Mouse (Mus musculus) ovary, adult 18-20 months (tissue): ENCODE results near the gene Nexn.
A peak's percentile ranks its signal among the peaks of the same experiment; 100 is the strongest.

Experiments used
- DNase-seq: peaks from one replicate; pipeline ENCODE4 v3.0.0; 2022; ENCODE audit warnings: low spot score, mixed read lengths

Gene Nexn

DNA sequence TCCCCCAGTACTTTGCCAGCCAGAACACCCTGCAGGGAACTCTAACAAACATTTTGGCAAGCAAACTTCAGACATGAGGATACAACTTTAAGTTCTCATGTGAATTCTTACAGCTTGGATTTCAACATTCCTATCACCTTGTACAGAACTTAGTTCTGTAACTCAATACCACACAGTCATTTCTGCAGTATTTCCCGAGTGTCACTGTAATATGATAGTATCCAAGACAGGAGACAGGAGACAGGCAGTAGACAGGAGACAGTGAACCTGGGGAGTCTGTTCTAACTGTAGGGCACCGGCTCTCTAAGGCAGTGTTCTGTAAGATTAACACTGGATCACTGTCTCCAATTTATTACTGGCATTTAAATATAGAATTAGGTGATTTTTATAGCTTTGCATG lies 12.3 kb upstream of the Nexn start:
- no peak for DNase-seq

DNA sequence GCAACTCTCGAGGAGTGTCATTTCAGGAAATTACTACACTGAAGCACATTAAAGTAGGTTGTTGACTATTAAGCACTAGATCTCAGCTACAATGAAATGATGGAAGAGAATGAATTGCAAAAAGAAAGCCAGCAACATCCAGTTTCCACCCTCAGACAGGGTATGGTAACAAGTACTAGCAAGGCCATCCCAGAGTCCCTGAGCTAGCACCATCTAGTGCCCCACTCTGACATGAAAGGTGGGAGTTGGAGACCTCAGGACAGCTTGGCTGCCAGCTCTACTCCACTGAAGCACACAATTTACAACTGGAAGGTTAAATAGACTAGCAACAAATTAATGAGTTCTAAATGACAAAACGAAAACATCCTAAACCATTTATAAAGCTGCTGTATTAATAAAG lies 11.8 kb upstream of the Nexn start:
- DNase-seq, result no peak

DNA sequence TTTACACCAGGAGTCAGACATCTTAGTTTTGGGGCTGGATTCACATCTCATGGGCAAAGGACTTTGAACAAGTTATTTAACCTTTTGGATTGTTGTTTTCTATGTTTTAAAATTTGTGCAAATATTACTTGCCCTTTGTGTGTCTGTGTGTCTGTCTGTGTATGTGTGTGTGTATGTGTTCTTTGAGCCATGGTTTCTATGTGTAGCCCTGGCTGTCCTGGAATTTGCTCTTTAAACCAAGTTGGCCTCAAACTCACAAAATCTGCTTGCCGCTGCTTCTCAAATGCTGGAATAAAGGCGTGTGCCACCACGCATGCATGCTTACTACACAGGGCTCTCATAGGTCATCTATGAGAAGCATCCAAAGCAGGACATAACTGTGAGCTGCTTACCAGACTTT lies 10.8 kb upstream of the Nexn start:
- no peak for DNase-seq

DNA sequence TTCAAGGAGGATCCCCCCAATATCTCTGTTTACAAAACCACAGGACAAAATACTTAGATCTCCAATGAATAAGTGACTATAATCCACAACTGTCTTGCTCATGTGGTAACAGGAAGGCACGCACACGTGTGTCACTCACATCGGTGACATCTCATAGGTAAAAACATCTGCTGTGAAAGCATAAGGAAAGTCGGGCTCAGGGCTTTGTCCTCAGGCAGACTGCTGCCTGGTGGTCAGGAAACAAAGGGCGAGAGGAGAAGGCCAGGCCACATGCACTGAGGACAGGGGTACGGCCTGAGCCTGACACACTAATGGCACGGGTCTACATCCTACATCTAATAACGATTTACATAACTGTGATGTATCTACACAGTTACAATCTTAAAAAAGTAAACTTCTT lies 8.9 kb upstream of the Nexn start:
- DNase-seq, result no peak

DNA sequence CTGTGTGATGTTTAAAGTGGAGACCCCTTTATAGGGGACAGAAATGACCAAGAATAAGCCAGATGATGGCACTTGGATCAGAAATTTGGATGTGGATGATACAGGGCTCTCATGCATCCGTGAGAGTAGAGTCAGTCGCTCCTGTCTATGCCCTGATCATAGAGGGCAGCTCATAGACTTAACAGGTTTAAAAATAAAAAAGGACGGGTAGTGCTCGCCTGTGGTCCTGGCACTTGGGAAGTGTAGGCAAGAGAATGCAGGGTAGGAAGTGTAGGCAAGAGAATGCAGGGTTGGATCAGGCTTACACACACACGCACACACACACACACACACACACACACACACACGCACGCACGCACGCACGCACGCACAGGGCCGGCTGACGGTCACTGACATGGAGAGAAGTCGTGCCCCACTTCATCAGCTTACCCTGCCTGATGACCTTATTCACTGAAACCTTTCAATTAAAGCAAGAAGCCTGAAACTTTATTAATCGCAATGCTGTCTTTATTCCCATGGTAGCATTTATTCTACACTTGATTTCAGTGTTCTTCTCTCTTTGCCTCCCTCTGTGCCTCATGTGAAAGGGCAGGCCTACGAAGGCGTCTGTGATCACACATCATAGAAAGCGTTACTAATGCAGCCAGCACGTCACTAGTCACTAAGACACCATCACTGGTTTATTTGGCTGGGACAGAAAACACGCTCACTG lies 7.0 kb upstream of the Nexn start:
- DNase-seq, result no peak

DNA sequence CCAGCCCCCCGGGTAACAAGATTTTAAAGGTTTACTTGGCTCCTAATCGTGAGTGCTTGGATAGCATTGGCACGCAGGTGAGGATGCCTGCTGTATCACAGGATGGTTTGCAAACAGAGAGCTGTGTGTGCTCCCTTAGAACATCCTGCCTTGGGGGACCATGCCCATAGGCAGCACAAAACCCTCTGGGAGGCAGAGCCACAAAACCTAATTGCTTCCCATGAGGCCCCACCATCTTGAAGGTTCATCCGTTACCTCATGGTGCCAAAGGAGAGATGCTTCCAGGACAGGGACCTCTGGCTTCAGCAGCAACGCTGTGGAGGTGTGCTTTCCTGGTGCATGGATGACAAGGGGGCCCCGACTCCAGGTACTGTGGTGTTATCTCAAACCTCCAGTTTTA lies 5.7 kb upstream of the Nexn start:
- DNase-seq, result no peak

DNA sequence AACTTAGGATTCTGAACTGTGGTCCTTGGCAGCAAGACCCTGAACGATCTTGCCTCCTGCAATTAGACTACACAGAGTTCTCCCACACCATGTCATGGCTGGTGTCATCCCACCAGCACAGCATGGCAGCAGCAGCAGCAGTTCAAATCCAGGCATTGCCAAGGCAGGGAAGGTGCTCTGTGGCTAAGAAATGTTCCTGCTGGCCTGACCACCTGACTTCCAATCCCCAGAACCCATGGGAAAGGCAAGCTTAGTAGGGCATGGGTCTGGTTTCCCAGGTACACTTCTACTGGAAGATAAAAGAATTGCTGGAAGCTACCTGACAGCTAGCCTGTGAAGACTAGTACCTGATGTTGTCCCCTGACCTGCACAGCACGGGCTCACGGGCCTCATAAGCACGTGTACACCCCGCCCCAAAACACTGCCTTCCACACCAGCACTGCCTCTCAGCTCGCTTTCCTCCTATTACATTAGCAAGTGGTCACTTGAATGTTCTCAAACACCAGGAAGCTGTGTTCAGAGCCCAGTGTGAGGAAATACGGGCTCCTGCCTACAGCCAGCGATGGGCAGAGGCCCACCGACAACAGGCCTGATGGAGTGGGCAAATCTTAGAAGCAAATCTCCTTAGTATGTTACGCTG lies 5.0 kb upstream of the Nexn start:
- no peak for DNase-seq

DNA sequence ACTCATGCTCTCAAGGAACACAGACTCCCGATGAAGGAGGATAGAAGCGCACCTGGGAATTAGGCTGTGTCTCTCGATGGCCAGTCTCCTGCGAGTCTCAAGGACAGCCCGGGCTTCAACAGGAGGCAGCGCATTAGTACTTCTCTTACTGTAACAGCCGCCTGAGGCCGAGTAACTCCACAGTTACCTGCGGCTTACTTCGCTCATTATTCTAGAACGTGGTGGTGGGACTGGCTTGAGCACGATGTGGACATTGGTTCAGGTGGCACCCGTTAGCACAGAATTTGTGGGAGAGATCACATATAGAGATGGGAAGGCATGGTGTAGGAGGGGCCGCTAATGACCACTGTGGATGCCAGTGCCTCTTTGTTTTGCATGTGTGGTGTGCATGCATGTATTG lies 1.9 kb upstream of the Nexn start:
- no peak for DNase-seq

DNA sequence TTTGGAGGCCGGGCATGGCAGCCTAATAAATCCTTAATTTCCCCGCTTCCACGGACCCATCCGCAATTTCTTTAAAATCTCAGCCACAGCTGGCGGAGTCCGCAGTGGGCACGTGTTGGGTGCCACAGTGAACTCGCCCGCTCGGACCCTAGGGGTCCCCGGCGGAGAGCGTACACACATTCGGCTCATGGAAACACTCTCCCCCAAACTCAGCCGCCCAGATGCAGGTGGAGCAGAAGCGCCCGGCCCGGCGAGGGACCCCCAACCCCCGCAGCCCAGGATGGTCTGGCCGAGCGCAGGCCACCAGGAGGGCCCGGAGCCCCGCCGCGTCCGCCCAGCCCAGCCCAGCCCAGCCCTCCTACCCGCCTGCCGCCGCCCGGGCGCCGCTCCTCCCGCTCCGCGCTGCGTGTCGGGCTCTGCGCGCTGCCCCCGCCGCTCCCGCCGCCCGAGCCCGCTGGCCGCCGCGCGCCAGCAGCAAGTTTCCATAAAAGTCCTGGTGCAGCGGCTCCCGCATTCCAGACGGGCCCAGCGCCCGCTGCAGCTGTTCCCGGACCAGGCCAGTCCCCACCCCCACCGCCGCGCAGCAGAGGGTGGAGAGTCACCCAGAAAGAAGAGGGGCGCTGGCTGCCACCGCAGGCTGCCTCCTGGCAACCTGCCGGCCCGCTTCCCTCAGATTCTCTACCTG lies 657 bp downstream of the Nexn start:
- DNase-seq, result peak; percentile 59

DNA sequence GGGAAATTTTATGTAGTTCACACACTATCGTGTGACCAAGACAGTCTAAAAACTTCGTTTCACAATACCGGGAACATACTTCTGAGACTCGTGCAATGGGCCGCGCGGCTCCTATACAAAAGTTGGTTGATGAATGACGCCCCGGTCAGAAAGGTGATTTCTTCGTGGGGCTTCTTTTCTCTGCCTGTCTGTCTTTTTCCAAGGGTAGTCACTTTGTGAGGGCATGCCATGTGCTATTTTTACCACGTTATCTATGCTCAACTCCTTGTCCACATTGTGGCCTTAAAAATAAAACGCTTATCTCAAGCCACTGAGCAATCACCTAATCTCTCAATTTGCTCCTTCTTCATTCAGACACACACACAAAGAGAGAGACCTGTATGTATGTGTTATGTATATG lies 1.3 kb downstream of the Nexn start:
- DNase-seq, result no peak

DNA sequence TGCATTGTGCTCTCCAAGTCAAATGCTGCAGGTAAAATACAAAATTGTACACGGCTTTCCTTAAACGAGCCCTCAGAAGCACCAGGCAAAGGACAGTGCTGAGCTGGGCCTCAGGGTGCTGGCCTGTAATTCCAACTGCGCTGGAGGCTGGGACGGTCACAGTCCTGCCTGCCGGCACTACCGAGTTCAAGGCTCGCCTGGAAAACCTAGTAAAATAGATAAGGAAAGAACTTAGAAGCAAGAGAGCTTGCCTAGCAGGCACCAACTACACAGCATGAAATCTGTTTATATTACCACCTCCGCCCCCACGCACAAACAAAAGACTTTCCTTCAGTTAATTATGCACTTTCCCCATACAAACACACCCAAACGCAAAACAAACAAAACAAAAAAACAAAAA lies 1.8 kb downstream of the Nexn start:
- no peak for DNase-seq

DNA sequence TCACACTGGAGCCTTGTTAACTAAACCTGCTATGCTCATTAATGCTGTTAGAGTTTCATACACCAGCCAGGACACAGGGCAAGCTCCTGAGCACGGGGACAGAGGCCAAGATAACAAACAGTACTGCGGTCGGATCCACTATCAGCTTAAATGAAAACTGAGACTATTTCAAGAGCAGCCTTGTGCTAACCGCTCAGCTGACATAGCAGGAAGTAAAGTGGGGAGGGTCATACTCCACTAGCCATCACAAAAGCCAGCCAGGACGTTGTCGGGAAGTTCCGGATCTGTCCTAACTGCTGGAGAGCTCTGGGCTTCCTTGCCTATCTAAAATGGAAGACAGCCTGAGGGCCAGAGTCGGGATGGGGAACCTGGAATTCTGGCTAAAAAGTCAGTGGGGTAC lies 4.2 kb downstream of the Nexn start:
- no peak for DNase-seq

DNA sequence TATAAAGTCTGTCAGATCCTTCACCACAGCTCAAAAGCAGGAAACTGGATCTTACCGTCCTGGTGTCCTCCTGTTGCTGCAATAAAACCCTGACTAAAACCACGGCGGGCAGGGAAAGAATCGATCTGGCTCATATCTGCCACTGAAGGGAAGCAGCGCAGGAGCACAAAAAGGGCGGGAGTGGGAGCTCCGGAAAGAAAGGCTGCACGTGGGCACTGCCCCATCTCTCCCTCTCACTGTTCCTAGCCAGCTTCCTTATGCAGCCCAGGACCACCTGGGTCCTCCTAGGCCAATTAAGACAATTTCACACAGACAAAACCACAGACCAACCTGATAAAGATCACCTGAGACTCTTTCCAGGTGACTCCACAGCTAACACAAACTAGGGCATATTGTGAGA lies 4.7 kb downstream of the Nexn start:
- no peak for DNase-seq

DNA sequence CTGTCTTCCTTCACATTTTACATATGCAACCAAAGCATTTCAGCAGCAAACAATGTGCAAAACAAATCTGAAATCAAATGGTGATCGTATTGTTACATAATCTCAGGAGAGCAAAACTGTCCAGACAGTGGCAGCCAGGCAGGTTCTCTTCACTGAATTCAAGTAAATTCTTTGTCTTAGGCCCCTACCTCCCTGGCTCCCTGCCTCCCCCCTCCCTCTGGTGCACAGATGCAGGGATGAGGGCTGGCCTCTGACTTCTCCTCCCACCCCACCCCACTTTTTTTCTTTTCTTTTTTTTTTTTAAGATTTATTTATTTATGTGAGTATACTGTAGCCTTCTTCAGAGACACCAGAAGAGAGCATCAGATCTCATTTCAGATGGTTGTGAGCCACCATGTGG lies 5.8 kb downstream of the Nexn start:
- no peak for DNase-seq

DNA sequence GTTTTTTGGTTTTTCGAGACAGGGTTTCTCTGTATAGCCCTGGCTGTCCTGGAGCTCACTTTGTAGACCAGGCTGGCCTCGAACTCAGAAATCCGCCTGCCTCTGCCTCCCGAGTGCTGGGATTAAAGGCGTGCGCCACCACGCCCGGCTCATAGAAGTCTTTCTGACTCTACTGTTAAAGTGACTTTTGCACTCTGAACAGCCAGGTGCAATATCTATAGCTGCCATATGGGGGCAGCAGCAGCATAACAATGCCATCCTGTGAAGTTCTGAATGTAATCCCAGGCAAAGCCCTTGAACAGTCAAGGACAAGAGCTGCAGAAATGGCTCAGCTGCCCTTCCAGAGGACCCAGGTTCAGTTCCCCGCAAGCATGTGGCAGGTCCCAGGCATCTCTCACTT lies 6.7 kb downstream of the Nexn start:
- peak; percentile 49 for DNase-seq

DNA sequence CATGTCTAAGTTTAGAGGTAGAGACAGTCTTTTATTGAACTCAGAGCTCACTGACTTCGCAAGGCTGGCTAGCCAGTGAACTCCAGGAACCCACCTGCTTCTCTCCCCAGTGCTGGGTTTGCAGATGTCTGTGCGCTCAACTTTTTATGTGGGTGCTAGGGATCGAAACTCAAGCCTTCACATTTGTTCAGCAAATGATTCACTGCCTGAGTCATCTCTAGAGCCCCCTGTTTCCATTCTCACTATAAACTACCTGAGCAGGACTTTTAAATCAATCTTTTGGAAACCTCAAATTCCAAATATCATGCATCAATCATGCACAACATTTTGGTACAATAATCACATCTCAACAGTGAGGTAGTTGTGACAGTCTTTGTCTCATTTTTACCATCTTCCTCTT lies 8.6 kb downstream of the Nexn start:
- no peak for DNase-seq

DNA sequence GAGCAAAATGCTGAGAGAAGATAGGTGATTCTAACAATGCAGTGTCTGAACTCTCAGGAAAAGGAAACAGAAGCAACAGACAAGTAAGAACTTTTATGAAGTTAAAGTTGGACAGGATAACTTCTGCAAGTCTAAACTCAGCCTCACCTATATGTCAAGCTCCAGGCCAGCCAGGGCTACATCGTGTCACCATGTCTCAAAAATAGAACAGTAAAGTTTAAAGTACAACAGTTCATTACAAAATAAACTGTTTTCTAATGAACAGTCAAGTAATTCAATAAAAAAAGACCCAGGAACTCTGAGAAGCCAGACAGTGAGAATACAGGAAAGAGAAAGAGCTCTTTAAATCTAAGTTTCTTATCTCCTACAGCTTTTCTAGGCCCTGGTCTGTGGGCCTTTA lies 15.7 kb downstream of the Nexn start:
- DNase-seq, result no peak

DNA sequence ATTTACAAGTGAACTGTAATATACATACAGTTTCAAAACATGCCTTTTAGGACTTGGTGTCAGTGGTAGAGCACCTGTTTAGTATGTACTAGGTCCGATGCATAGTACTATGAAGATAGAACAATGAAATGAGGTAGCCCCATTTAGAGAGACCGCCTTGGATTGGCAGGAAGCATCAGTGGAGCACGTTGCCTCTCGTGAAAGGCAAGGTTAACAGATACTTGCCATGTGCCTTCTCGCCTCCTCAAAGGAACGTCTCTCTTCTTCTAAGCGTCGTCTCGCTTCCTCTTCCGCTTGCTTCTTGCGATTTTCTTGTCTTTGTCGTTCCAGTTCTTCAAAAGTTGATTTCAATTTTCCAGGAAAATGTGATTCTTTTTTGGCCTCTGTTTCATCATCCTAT lies 18.4 kb downstream of the Nexn start:
- DNase-seq, result no peak

DNA sequence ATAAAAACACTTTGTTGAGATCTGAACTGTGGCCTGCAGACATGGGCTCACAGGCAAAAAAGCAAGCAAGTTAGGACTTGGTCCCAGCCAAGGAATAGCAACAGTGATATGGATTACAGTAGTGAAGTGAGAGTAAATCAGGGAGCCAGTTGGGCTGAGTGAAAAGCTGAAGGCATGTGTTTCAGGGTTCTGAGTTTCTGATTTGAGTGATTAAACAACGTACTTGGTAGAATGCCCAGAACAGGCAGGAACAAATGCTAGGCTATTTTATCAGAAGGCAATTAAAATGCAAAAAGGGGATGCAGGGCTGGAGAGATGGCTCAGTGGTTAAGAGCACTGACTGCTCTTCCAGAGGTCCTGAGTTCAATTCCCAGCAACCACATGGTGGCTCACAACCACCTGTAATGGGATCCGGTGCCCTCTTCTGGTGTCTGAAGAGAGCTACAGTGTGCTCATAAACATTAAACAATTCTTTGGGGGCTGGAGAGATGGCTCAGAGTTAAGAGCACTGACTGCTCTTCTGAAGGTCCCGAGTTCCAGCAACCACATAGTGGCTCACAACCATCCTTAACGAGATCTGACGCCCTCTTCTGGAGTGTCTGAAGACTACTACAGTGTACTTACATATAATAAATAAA lies 20.8 kb downstream of the Nexn start:
- DNase-seq, result no peak

DNA sequence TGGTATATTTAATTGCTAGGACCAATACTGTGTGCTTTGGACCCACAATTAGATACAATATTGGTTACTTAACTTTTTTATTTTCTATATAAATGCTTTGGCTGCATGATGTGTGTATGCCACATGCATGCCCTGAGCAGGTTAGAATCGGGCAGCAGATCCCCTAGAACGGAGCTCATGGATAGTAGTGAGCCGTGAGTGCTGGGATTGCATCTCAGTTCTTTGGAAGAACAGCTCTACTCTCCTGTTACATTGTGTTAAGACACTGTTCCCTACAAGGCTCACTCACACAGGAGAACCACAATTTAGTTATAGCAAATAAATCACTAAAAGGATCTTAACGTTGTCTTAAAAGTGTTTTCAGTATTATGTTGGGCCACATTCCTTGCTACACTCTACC lies 22.8 kb downstream of the Nexn start:
- DNase-seq, result no peak

DNA sequence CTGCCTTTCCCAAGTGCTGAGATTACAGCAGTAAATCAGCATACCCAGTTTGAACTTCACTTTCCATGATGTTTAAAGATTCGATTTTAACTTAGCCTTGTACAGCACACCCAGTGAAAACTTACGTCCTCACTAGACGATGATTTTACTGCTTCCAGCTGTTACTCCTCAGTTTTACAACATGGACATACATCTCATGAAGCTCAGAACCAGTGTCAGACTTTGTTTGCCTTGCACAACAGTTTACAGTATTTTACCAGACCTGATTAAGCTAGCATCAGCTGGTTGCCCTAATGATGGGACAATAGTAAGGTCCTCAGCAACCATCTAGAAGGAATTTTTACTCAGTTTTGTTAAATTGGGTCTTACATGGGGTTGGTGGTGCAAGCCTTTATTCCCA lies 25.1 kb downstream of the Nexn start:
- DNase-seq, result no peak

DNA sequence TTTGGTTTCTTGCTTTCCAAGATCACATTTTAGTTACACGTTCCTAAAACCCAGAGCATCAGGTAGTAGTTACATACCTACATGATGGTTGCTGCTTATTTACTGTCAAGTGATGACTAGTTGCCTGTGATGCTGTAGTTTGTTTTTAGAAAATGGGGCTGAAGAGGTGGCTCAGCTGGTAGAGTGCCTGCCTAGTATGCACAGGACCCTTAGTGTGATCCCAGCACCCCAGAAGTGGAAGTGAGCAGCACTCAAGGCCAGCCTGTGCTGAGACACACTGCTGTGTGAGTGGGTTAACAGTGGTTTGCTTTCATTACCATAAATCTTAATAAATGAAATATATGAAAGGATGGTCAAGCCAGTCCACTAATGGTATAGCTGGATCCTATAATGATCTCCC lies 26.6 kb downstream of the Nexn start:
- DNase-seq, result no peak

DNA sequence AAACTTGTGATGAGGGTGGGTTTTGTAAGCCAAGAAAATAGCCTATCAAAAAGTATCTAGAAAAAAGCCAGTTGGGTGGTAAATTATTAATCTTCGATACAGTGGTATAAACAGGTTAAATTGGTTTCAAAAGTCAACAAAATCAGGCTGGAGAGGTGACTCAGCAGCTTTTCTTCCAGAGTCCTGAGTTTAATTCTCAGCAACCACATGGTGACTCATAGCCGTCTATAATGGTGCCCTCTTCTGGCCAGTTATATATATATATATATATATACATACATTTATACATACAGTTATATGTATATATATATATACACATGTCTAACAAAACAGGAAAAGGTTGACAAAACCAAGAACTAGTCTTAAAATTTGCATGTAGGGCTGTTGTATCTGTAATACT lies 27.3 kb downstream of the Nexn start:
- DNase-seq, result no peak
